Mouse (Mus musculus) left cerebral cortex, postnatal 14 days (tissue): ENCODE data around the gene Zfc3h1. TPM values are rescaled to one million over a fixed set of nuclear protein-coding genes. Genes with fewer than 3 reads are reported as not detected.
A peak's percentile ranks its signal among the peaks of the same experiment; 100 is the strongest.

ENCODE experiments used
- DNase-seq, 2 experiments: peaks; one replicate each; pipeline ENCODE4 v3.0.0; 2021 to 2022; ENCODE audit warnings: low spot score in 2 of 2, mixed read lengths in 1 of 2
- intact Hi-C: fragments of 180-260 bp; cut with DNase I; formaldehyde crosslinking; loops from one replicate; pipeline ENCODE4 v1.15.1; 2025
- total RNA-seq, 2 experiments: library from RNA; stranded (reverse); gene quantifications; 2 replicates each; pipeline ENCODE4 v1.2.3; 2021

The Zfc3h1 gene
- total RNA-seq, 2 experiments from 2014 or later, result 50.9 to 52.6 TPM

GRCm38 (mm10) chr10:115381506-115382084 is 3.2 kb upstream of the Zfc3h1 start:
- DNase-seq, result no peak
- intact Hi-C loops, result loop anchor here (5.0 kb wide), 1 partner anchor 64 kb away; the partner anchor contains the start of gene Rab21

DNA sequence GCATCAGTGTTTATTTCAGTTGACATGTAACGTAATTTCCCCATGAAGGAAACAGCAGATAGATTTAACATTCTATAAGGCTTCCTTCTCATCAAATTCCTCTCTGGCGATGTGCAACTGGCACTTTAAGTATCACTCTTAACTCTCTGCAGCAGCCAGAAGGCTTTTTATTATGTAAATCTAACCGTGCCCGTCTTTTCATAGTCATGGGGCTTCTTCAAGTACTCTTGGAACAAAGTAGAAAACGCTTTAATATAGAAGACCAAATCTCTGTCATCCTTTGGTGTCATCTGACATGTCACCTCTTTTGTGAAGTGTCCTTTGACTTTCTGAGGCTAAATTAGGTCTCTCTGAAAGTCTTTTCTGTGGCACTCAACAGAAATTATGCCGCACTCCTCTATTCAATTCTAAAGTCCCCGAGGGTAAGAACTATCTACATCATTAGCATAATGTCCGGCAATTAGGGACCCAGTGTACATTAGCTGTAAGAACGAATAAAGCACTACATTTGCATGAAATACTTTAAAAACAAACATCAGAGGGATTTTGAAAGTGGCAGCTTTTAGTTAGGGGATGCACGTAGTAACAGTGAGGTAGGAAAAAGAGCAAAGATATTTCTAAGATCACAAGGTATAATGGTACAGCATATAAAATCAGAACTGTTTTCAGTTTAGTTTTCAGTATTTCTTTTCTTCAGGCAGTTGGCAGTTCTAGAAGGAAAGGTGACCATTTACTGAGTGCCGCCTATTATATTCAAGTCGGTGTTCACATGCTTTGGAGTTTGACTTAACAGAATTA is 1.7 kb upstream of the Zfc3h1 start:
- intact Hi-C loops, result loop anchor here (5.0 kb wide), 1 partner anchor 66 kb away; the partner anchor contains the start of gene Rab21
- no peak for DNase-seq

DNA sequence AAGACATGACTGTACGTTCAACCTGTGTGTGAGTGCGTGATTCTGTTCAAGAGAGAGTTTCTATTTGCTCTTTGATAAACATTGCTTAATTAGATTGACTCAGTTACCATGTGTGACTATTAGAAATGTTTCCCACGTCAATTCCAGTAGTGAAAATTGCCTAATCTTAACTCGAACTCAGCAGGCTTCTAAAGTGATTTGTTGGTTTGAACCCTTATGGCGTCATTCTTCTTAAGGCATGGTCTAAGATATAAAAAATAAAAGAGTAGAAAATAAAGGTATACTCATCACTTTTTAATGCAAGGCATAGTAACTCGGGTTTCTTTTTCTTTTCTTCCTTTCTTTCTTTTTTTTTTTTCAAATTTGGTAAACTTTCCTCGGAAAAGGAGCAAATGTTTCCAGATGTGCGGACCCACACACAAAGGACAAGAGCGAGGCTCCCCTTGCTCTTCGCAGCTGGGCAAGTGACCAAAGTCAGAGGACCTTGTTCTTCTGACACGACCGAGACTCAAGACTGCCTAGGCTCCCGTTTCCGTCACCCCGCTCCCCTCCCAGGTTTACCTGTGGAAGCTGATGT is 1.0 kb upstream of the Zfc3h1 start:
- no peak for DNase-seq
- intact Hi-C loops, result loop anchor here (5.0 kb wide), 1 partner anchor 66 kb away; the partner anchor contains the start of gene Rab21

- intact Hi-C loops, result no loop called here
- DNase-seq, result peak; percentile 39 to 42
These were observed 551 bp downstream of the Zfc3h1 start for GRCm38 (mm10) chr10:115385018-115386002.

GRCm38 (mm10) chr10:115387891-115388290 is 3.1 kb downstream of the Zfc3h1 start:
- no peak for DNase-seq
- intact Hi-C loops, result no loop called here

- no peak for DNase-seq
- intact Hi-C loops, result no loop called here
These were observed 6.3 kb downstream of the Zfc3h1 start for GRCm38 (mm10) chr10:115391076-115391475.

- intact Hi-C loops, result no loop called here
- no peak for DNase-seq
These were observed 7.1 kb downstream of the Zfc3h1 start for GRCm38 (mm10) chr10:115391896-115392295.

- DNase-seq, result peak; percentile 55 to 72
- intact Hi-C loops, result loop anchor here (10.0 kb wide), 1 partner anchor 208 kb away; no protein-coding TSS in a partner anchor
These were observed 21.6 kb downstream of the Zfc3h1 start for GRCm38 (mm10) chr10:115406393-115406792.

DNA sequence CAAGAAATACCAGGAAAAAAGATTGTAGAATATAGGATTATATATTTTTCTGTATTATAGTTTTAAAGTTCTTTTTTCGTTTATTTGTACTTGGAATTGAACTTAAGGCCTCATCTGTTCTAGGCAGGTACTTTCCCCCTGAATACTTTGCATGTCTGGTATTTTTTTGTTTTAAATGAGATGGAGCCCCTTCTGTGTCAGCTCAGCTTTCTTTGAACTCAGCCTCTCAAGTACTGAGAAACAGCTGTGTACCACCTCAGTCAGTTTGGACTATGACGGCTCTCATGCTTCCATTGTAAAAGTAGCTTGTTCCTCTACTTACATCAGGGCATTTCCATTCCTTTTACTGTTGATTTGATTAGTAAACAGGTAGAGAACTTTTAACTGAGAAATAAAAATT is 28.7 kb downstream of the Zfc3h1 start:
- no peak for DNase-seq
- intact Hi-C loops, result no loop called here

- intact Hi-C loops, result no loop called here
These were observed 29.3 kb downstream of the Zfc3h1 start for GRCm38 (mm10) chr10:115414056-115414455.

GRCm38 (mm10) chr10:115421976-115422375 is 37.2 kb downstream of the Zfc3h1 start:
- intact Hi-C loops, result no loop called here
- DNase-seq, result no peak

More at GRCm38 (mm10) chr10:115414056-115414455, 29.3 kb downstream of the Zfc3h1 start:
- DNase-seq, result no peak

DNA sequence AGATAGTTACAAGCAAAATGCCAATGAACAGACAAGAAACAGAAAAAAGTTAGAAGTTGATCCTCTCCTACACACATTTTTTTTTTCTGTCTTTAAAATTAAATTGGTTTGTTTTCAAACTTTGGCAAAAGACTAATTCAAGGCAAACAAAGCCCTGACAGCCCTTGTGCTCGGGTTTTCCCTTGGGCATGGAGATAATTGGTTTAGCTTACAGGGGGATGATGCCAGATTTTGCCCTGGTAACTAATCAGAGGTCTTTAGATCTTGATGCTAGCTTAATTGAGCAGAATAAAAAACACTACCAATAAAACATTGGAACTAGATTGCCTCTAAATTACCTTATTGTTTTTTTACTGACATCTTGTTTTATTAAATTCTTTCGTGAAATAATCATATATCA is 40.6 kb downstream of the Zfc3h1 start:
- intact Hi-C loops, result no loop called here
- no peak for DNase-seq

DNA sequence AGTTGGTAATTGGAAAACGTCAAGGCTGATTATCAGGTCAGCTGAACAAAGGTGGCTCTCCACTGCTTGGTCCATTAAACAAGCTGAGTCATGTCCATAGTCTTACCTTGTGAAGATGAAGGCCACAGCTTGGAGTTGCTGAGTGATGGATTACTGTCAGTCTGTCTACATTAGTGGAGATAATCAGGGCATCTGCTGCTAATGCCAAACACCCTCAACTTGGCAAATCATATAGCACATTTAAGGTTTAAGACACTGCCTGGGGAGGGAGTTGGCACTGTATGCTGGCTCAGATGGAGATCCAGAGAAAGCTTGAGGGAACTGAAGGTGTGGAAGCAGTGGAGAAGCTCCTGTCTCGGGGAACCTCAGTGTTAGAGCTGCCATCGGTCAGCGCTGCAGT is 52.5 kb downstream of the Zfc3h1 start:
- intact Hi-C loops, result loop anchor here (10.0 kb wide), 2 partner anchors 178 to 548 kb away; no protein-coding TSS in a partner anchor
- DNase-seq, result no peak

DNA sequence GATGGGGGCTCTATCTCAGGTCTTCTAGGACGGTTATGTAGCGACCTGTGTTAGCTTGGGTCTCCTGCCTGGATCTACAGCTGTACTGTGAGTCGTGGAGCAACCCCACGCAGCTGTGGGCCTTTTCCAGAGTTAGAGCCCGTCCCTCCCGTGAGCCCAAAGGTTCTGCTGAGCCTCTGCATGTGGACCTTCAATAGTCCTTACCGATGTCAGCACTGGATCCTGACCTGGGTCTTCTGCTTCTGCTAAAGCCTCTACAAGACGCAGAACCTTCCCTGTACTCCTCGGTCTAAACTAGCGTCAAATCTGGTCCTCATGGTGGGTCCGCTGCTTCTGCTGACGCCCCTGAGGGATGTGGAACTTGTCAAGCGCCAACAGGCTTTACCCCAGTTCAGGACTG is 63.9 kb downstream of the Zfc3h1 start:
- intact Hi-C loops, result no loop called here
- DNase-seq, result no peak

GRCm38 (mm10) chr10:115457368-115458021 is 72.7 kb downstream of the Zfc3h1 start:
- DNase-seq, result no peak
- intact Hi-C loops, result no loop called here

DNA sequence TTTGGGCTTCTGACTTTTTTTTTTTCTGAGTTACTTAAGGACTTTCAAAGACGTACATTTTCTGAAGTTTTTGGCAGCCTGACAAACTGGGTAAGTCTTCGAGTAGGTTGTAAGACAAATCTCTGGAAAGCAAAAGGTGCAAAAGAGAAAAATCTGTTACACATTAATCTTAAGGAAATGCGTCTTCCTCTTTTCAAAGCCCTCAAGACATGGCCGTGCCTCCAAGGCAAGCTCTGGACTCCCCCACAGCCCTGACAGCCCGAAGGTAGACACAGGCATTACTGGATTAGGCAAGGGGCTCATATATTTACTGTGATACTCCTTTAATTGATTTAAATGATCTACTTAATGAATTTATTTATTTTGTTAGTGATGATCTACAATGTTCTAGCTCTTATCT is 77.9 kb downstream of the Zfc3h1 start:
- DNase-seq, result no peak
- intact Hi-C loops, result no loop called here

- DNase-seq, result no peak
- intact Hi-C loops, result no loop called here
These were observed 80.3 kb downstream of the Zfc3h1 start for GRCm38 (mm10) chr10:115465072-115465471.

GRCm38 (mm10) chr10:115465778-115466177 is 81.0 kb downstream of the Zfc3h1 start:
- intact Hi-C loops, result no loop called here
- DNase-seq, result no peak

- no peak for DNase-seq
- intact Hi-C loops, result no loop called here
These were observed 83.2 kb downstream of the Zfc3h1 start for GRCm38 (mm10) chr10:115467985-115468384.
